Mouse (Mus musculus) limb, embryonic 14.5 days (tissue): ENCODE measurements around the gene Zmynd10. TPM values are rescaled to one million over a fixed set of nuclear protein-coding genes. Genes with fewer than 3 reads are reported as not detected.
A peak's percentile ranks its signal among the peaks of the same experiment; 100 is the strongest.

Source experiments
- ATAC-seq: fragments of 200-750 bp; cut with Nextera tagmentation; 2 replicates; pipeline ENCODE4 v1.8.0; 2017; ENCODE audit warnings: low read depth, moderate number of reproducible peaks, moderate TSS enrichment; ENCODE audit not compliant: low FRiP score
- DNase-seq: peaks from one replicate; pipeline ENCODE4 v3.0.0-alpha.2; 2015; ENCODE audit warnings: low spot score
- H3K27ac ChIP-seq: fragments of 300-500 bp; sonication (generic); replicated peaks from 2 replicates; pipeline ENCODE4 v1.5.1; 2014; ENCODE audit warnings: low read depth, mild to moderate bottlenecking, low read length, moderate library complexity, mixed read lengths
- H3K27me3 ChIP-seq: fragments of 300-500 bp; sonication (generic); 2 replicates; pipeline ENCODE4 v1.6.1; 2014; ENCODE audit warnings: low read length, mixed read lengths; ENCODE audit not compliant: control insufficient read depth, insufficient read depth
- H3K36me3 ChIP-seq: fragments of 300-500 bp; sonication (generic); 2 replicates; pipeline ENCODE4 v1.6.1; 2014; ENCODE audit warnings: mild to moderate bottlenecking, low read length, moderate library complexity, mixed read lengths; ENCODE audit not compliant: control insufficient read depth, insufficient read depth
- H3K4me1 ChIP-seq: fragments of 300-500 bp; sonication (generic); 2 replicates; pipeline ENCODE4 v1.6.1; 2014; ENCODE audit warnings: antibody characterized with exemption, low read length, mixed read lengths; ENCODE audit not compliant: control insufficient read depth, insufficient read depth
- H3K4me2 ChIP-seq: fragments of 300-500 bp; sonication (generic); replicated peaks from 2 replicates; pipeline ENCODE4 v1.6.1; 2014; ENCODE audit warnings: low read depth, mild to moderate bottlenecking, low read length, moderate library complexity; ENCODE audit not compliant: severe bottlenecking
- H3K4me3 ChIP-seq: fragments of 300-500 bp; sonication (generic); replicated peaks from 2 replicates; pipeline ENCODE4 v1.5.1; 2014; ENCODE audit warnings: low read length
- H3K9ac ChIP-seq: fragments of 300-500 bp; sonication (generic); 2 replicates; pipeline ENCODE4 v1.6.1; 2014; ENCODE audit warnings: mild to moderate bottlenecking, low read depth, low read length, moderate library complexity; ENCODE audit not compliant: severe bottlenecking
- H3K9me3 ChIP-seq: fragments of 300-500 bp; sonication (generic); 2 replicates; pipeline ENCODE4 v1.6.1; 2016; ENCODE audit warnings: low read length; ENCODE audit not compliant: control insufficient read depth
- POLR2A ChIP-seq: fragments of 200-500 bp; IDR thresholded peaks from 2 replicates; pipeline ENCODE4 v1.8.0; 2012; ENCODE audit warnings: inconsistent platforms, mild to moderate bottlenecking, moderate library complexity, borderline replicate concordance; ENCODE audit not compliant: insufficient read depth, insufficient read length; ENCODE audit errors: extremely low read depth
- whole genome bisulfite sequencing: fragments of 180-500 bp; shearing (Covaris S2); extraction: QIAGEN DNeasy Blood & Tissue Kit; methylation state at CpG from one replicate; pipeline ENCODE4 v1.1.7; 2014; 5-methylcytosine and 5-hydroxymethylcytosine counted together
- polyA plus RNA-seq, 2 experiments: library from polyadenylated mRNA; depleted of rRNA in 1 of 2; stranded (reverse) in 1 of 2; unstranded in 1 of 2; fragments of >200 nt; fragmentation: Nextera tagmentation in 1 of 2; extraction: Ambion mirVana in 1 of 2; gene quantifications; 2 replicates each; pipeline versions ENCODE4 v1.2.1 to v1.2.3; 2012 to 2014

The Zmynd10 gene
- polyA plus RNA-seq, 2 experiments: 1.4 TPM; not detected in 1

GRCm38 (mm10) chr9:107567702-107568319 lies 20.7 kb downstream of the Zmynd10 start, which contains the start of gene Hyal2:
Gene Hyal2 (plus strand): TSS chr9:107567945.
- H3K4me3 ChIP-seq: peak within 1 kb of the TSS; percentile 75
- H3K9me3 ChIP-seq: no peaks in the 10 kb centered on the region
- no peaks in the 10 kb centered on the region for H3K27me3 ChIP-seq
- H3K27ac ChIP-seq: peak within 1 kb of the TSS; percentile 75
- peaks cover 28% of the 10 kb centered on the region for H3K36me3 ChIP-seq
- peak within 1 kb of the TSS; percentile 78 for H3K9ac ChIP-seq
- WGBS: 9% methylated on average over 17 of the region's 18 CpGs
- peak within 1 kb of the TSS; percentile 93 for H3K4me2 ChIP-seq
- DNase-seq: no peak
- no peak for ATAC-seq
- peaks cover 31% of the 10 kb centered on the region for H3K4me1 ChIP-seq
- no peak for TF ChIP-seq POLR2A

- H3K9me3 ChIP-seq: no peaks in the 10 kb centered on the region
- peak overlapping the region; percentile 75 for H3K4me3 ChIP-seq
- ATAC-seq (peak; percentile 88), DNase-seq (peak; percentile 87)
- peak overlapping the region; percentile 93 for H3K4me2 ChIP-seq
- H3K9ac ChIP-seq: peak overlapping the region; percentile 78
- WGBS: under 1% methylated on average over 41 of the region's 41 CpGs
- peaks cover 31% of the 10 kb centered on the region for H3K4me1 ChIP-seq
- peaks cover 36% of the 10 kb centered on the region for H3K36me3 ChIP-seq
- 0 out of 2 replicates have a peak, but pooled peaks have one; percentile 74 for TF ChIP-seq POLR2A
- H3K27me3 ChIP-seq: no peaks in the 10 kb centered on the region
- H3K27ac ChIP-seq: peak overlapping the region; percentile 75
Observed at GRCm38 (mm10) chr9:107568331-107569261, 21.5 kb downstream of the Zmynd10 start.

GRCm38 (mm10) chr9:107569270-107569669 lies 22.2 kb downstream of the Zmynd10 start:
- peak; percentile 19 for DNase-seq
- under 1% methylated on average over 21 of the region's 23 CpGs for WGBS
- Histone ChIP-seq H3K27ac (peak overlapping the region; percentile 75), H3K4me2 (peak overlapping the region; percentile 93), H3K4me1 (peaks cover 27% of the 10 kb centered on the region), H3K9ac (peak overlapping the region; percentile 78), H3K27me3 (no peaks in the 10 kb centered on the region), H3K9me3 (no peaks in the 10 kb centered on the region), H3K4me3 (peak overlapping the region; percentile 75), H3K36me3 (peaks cover 38% of the 10 kb centered on the region)
- TF ChIP-seq POLR2A: no peak
- peak; percentile 42 for ATAC-seq

GRCm38 (mm10) chr9:107570016-107570415 lies 22.9 kb downstream of the Zmynd10 start:
- Histone ChIP-seq H3K27me3 (no peaks in the 10 kb centered on the region), H3K4me2 (peak overlapping the region; percentile 93), H3K4me1 (peaks cover 27% of the 10 kb centered on the region), H3K4me3 (peak overlapping the region; percentile 75), H3K9me3 (no peaks in the 10 kb centered on the region), H3K9ac (peak overlapping the region; percentile 78), H3K27ac (peak overlapping the region; percentile 75; the same call in 1 of the 2 replicates), H3K36me3 (peaks cover 43% of the 10 kb centered on the region)
- ATAC-seq (no peak), DNase-seq (no peak)
- TF ChIP-seq POLR2A: no peak
- 31% methylated on average over 13 of the region's 13 CpGs for WGBS

GRCm38 (mm10) chr9:107570845-107571244 lies 23.7 kb downstream of the Zmynd10 start:
- peaks cover 27% of the 10 kb centered on the region for H3K4me1 ChIP-seq
- peaks cover 37% of the 10 kb centered on the region for H3K36me3 ChIP-seq
- H3K9me3 ChIP-seq: no peaks in the 10 kb centered on the region
- peak overlapping the region; percentile 75 for H3K4me3 ChIP-seq
- no peak for ATAC-seq
- H3K27me3 ChIP-seq: no peaks in the 10 kb centered on the region
- DNase-seq: no peak
- no peak overlapping the region for H3K27ac ChIP-seq
- H3K4me2 ChIP-seq: peak overlapping the region; percentile 93
- 91% methylated on average over 21 of the region's 21 CpGs for WGBS
- H3K9ac ChIP-seq: no peak overlapping the region; the same call in 1 of the 2 replicates
- no peak for TF ChIP-seq POLR2A
